Mouse (Mus musculus) kidney, adult 2 months (tissue): ENCODE data around the gene Coro7. TPM values are rescaled to one million over a fixed set of nuclear protein-coding genes. Genes with fewer than 3 reads are reported as not detected.

Experiments
- DNase-seq: peaks from one replicate; pipeline ENCODE4 v3.0.0; 2021
- H3K27ac ChIP-seq: fragments of 200-500 bp; 2 replicates; pipeline ENCODE4 v1.5.1; 2012; ENCODE audit warnings: low read depth, low read length, control low read depth, inconsistent platforms; ENCODE audit not compliant: insufficient read depth
- H3K27me3 ChIP-seq: fragments of 200-500 bp; replicated peaks from 2 replicates; pipeline ENCODE4 v1.6.1; 2012; ENCODE audit warnings: mild to moderate bottlenecking, moderate library complexity, low read length, inconsistent platforms; ENCODE audit not compliant: control insufficient read depth, insufficient read depth
- H3K36me3 ChIP-seq: fragments of 200-500 bp; 2 replicates; pipeline ENCODE4 v1.6.1; 2012; ENCODE audit warnings: mild to moderate bottlenecking, moderate library complexity, low read length, inconsistent platforms; ENCODE audit not compliant: control insufficient read depth, insufficient read depth
- H3K4me1 ChIP-seq: fragments of 200-500 bp; 2 replicates; pipeline ENCODE4 v1.6.1; 2011; ENCODE audit warnings: low read length; ENCODE audit not compliant: control insufficient read depth, insufficient read depth
- H3K4me3 ChIP-seq: fragments of 200-500 bp; 2 replicates; pipeline ENCODE4 v1.5.1; 2011; ENCODE audit warnings: mild to moderate bottlenecking, low read depth, low read length, control low read depth; ENCODE audit not compliant: insufficient read depth
- CTCF ChIP-seq: fragments of 200-500 bp; conservative IDR thresholded peaks from 2 replicates; pipeline ENCODE4 v1.5.1; 2011; ENCODE audit warnings: low read depth, mild to moderate bottlenecking, control low read depth, low read length, moderate library complexity, mixed read lengths; ENCODE audit not compliant: insufficient read depth, insufficient read length
- POLR2A ChIP-seq: fragments of 200-500 bp; IDR thresholded peaks from one replicate; pipeline ENCODE4 v1.6.1; 2011; ENCODE audit warnings: low read depth, low read length, control low read depth
- WGBS: fragments of 180-500 bp; shearing (Covaris S2); methylation state at CpG from one replicate; pipeline ENCODE4 v1.1.7; 2018; 5-methylcytosine and 5-hydroxymethylcytosine counted together
- polyA plus RNA-seq: library from polyadenylated mRNA; depleted of rRNA; stranded (reverse); fragments of >200 nt; gene quantifications from 2 replicates; pipeline ENCODE4 v1.2.3, GENCODE M21; 2012

The Coro7 gene
- polyA plus RNA-seq, 1 experiment: 43.1 TPM

DNA sequence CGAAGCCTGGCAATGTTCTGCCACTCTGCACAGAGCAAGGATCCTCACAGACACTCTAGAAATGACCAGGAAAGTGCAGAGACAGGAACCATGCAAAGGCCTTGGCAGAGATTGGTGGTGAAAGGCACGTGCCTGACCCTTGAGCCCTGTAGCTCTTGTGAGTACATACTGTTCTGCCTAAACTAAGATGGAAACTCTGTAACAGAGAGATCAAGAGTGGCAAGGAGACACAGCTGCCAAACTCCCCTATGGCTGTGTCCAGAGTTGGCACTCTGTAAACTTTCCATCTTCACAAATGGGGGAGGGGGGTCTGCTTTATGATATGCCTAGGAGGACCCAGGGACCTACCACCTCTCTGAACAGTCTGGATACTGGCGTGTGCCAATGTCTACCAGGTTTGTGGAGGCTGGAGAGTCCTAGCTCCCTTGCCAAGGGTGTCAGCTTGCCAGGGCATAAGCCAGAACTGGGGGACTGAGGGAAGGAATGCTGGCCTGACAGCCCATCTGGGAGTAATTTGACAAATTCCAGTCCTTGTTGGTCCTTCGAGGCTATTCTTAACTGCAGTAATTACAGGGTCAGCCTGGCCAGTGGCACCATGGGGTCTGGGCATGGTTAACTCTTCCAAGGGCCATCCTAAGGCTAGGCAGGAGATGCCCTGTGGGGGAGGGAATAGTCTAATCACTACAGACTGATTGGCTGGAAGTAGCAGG, 26.7 kb downstream of the Coro7 start:
- Histone ChIP-seq H3K27me3 (no peaks in the 10 kb centered on the region), H3K4me3 (no peak overlapping the region), H3K27ac (peak overlapping the region; percentile 53), H3K36me3 (no peaks in the 10 kb centered on the region), H3K4me1 (peaks cover 64% of the 10 kb centered on the region)
- 37% methylated on average over 4 of the region's 4 CpGs for WGBS
- peak; percentile 81 for DNase-seq
- TF ChIP-seq CTCF: no peak
- no peak for TF ChIP-seq POLR2A

DNA sequence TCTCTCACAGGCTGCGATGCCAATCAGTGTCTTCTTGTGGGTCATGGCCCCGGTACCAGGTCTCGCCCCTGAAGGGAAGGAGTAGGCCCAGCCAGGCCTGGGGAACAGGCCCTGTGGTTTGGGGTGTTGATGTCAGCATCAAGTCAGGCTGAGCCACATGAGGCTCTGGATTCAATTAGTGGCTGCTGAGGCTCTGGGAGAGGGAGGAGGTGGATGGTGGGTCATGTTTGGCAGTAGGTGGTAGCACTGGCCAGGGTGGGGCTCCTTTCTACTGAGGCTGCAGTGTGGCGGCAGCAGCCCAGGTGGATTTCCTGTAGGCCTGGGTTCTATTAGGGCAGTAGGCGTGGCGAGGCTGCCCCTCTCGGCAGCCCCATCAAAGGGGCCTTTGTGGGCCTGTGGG, 28.0 kb downstream of the Coro7 start:
- DNase-seq: no peak
- Histone ChIP-seq H3K36me3 (no peaks in the 10 kb centered on the region), H3K4me3 (no peak overlapping the region), H3K27me3 (no peaks in the 10 kb centered on the region), H3K27ac (no peak overlapping the region), H3K4me1 (peaks cover 62% of the 10 kb centered on the region)
- WGBS: 86% methylated on average over 7 of the region's 7 CpGs
- TF ChIP-seq POLR2A: no peak
- TF ChIP-seq CTCF: no peak

DNA sequence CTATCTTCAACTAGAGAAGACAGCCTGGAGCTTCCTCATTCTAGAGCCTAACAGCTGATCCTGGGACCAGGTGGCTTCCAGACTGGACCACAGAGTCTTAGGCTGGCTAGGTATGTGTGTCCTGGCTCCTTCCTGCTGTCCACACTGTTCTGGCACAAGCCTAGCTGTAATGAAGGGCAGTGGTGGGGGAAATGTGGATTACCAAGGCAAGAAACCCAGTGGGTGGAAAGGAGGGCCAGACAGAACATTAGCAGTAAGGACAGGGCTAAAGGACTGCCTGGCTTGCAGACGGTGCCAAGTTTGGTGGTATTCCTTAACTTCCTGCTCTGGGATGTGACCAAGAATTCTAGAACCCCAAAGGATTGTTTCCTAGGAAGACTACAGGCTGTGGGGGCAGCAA, 28.5 kb downstream of the Coro7 start:
- Histone ChIP-seq H3K4me1 (peaks cover 62% of the 10 kb centered on the region), H3K27ac (no peak overlapping the region), H3K4me3 (no peak overlapping the region), H3K27me3 (no peaks in the 10 kb centered on the region), H3K36me3 (no peaks in the 10 kb centered on the region)
- 50% methylated on average over 1 of the region's 1 CpGs for WGBS
- no peak for DNase-seq
- TF ChIP-seq POLR2A (no peak), CTCF (no peak)

DNA sequence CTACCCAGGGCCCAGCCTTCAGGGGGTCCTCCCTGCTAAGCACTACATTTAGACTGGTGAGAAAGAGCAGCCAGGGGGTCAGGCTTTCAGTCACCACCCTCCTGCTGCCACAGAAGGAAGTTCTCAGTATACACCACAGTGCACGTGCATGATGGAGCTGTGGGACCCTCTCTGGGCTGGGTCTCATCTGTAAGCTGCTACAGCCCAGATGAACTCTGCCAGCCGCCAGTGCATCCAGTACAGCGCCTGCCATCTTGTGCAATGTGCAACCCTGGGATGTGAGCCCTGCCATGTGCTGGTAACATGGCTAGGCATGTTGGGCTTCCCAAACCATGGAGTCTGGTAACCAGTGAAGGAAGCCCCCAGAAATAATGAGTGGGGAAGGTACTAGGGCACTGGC, 29.4 kb downstream of the Coro7 start:
- Histone ChIP-seq H3K36me3 (no peaks in the 10 kb centered on the region), H3K4me1 (peaks cover 62% of the 10 kb centered on the region), H3K27ac (no peak overlapping the region), H3K4me3 (no peak overlapping the region), H3K27me3 (no peaks in the 10 kb centered on the region)
- DNase-seq: no peak
- WGBS: 91% methylated on average over 3 of the region's 3 CpGs
- no peak for TF ChIP-seq CTCF
- no peak for TF ChIP-seq POLR2A

DNA sequence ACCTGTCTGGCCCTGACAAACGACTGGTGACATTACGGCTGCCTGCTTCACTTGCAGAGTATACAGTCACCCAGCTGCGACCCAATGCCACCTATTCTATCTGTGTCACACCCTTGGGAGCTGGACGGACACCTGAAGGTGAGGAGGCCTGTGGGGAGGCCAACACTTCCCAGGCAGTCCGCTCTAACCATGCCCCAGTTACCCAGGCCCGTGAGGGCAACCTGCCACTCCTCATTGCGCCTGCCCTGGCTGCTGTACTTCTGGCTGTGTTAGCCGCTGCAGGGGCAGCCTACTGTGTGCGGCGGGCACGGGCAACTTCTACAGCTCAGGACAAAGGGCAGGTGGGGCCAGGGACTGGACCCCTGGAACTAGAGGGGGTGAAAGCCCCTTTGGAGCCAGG, 29.9 kb downstream of the Coro7 start:
- H3K36me3 ChIP-seq: no peaks in the 10 kb centered on the region
- no peaks in the 10 kb centered on the region for H3K27me3 ChIP-seq
- WGBS: 79% methylated on average over 11 of the region's 11 CpGs
- H3K4me3 ChIP-seq: no peak overlapping the region
- TF ChIP-seq CTCF: no peak
- no peak for TF ChIP-seq POLR2A
- H3K4me1 ChIP-seq: peaks cover 63% of the 10 kb centered on the region
- H3K27ac ChIP-seq: no peak overlapping the region
- no peak for DNase-seq

DNA sequence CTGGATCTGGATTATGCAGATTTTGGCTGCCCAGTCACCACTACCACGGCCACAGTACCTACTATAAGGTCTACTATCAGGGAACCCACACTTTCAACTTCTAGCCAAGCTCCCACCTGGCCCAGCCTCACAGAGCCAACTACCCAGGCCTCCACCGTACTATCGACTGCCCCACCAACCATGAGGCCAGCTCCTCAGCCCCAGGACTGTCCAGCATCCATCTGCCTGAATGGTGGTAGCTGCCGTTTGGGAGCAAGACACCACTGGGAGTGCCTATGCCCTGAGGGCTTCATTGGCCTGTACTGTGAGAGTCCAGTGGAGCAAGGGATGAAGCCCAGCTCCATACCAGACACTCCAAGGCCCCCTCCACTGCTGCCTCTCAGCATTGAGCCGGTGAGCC, 30.4 kb downstream of the Coro7 start:
- peaks cover 63% of the 10 kb centered on the region for H3K4me1 ChIP-seq
- TF ChIP-seq POLR2A: no peak
- TF ChIP-seq CTCF: no peak
- H3K4me3 ChIP-seq: no peak overlapping the region
- no peak for DNase-seq
- no peak overlapping the region for H3K27ac ChIP-seq
- H3K36me3 ChIP-seq: no peaks in the 10 kb centered on the region
- WGBS: 78% methylated on average over 5 of the region's 5 CpGs
- no peaks in the 10 kb centered on the region for H3K27me3 ChIP-seq

DNA sequence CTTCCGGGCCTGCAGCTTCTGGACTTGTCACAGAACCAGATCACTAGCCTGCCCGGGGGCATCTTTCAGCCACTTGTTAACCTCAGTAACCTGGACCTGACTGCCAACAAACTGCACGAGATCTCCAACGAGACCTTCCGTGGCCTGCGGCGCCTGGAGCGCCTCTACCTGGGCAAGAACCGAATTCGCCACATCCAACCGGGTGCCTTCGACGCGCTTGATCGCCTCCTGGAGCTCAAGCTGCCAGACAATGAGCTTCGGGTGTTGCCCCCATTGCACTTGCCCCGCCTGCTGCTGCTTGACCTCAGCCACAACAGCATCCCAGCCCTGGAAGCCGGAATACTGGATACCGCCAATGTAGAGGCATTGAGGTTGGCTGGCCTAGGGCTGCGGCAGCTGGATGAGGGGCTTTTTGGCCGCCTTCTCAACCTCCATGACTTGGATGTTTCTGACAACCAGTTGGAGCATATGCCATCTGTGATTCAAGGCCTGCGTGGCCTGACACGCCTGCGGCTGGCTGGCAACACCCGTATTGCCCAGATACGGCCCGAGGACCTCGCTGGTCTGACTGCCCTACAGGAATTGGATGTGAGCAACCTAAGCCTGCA, 31.1 kb downstream of the Coro7 start:
- no peak overlapping the region for H3K27ac ChIP-seq
- H3K4me1 ChIP-seq: peaks cover 62% of the 10 kb centered on the region
- 53% methylated on average over 28 of the region's 28 CpGs for WGBS

More for the DNA sequence above, 31.1 kb downstream of the Coro7 start:
- peak; percentile 86 for DNase-seq
- Histone ChIP-seq H3K4me3 (no peak overlapping the region), H3K36me3 (no peaks in the 10 kb centered on the region), H3K27me3 (no peaks in the 10 kb centered on the region)
- TF ChIP-seq CTCF (no peak), POLR2A (no peak)
